Mouse (Mus musculus): ENCODE data around the gene Ddah1.

Ddah1 gene

GRCm38 (mm10) chr3:145817276-145817675 lies 58.8 kb downstream of the Ddah1 start:
- DNase-seq (ENCODE audit: low spot score), result no peak

- DNase-seq (ENCODE audit: low spot score), result no peak
These were observed 62.0 kb downstream of the Ddah1 start for GRCm38 (mm10) chr3:145820439-145820838.

GRCm38 (mm10) chr3:145820938-145821337 lies 62.5 kb downstream of the Ddah1 start:
- no peak for DNase-seq (ENCODE audit: low spot score)

GRCm38 (mm10) chr3:145822201-145822600 lies 63.7 kb downstream of the Ddah1 start:
- DNase-seq (ENCODE audit: low spot score), result no peak

- DNase-seq (ENCODE audit: low spot score), result no peak
These were observed 65.2 kb downstream of the Ddah1 start for GRCm38 (mm10) chr3:145823661-145824060.

- no peak for DNase-seq (ENCODE audit: low spot score)
These were observed 67.1 kb downstream of the Ddah1 start for GRCm38 (mm10) chr3:145825416-145826055.

GRCm38 (mm10) chr3:145827191-145828045 lies 68.9 kb downstream of the Ddah1 start:
- peak; percentile 54 for DNase-seq (ENCODE audit: low spot score)

GRCm38 (mm10) chr3:145828906-145829305 lies 70.4 kb downstream of the Ddah1 start:
- DNase-seq (ENCODE audit: low spot score), result no peak

GRCm38 (mm10) chr3:145833948-145834538 lies 75.6 kb downstream of the Ddah1 start:
- peak; percentile 9 for DNase-seq (ENCODE audit: low spot score)

GRCm38 (mm10) chr3:145838281-145838680 lies 79.8 kb downstream of the Ddah1 start:
- no peak for DNase-seq (ENCODE audit: low spot score)

- DNase-seq (ENCODE audit: low spot score), result no peak
These were observed 83.7 kb downstream of the Ddah1 start for GRCm38 (mm10) chr3:145841961-145842710.

- DNase-seq (ENCODE audit: low spot score), result no peak
These were observed 85.4 kb downstream of the Ddah1 start for GRCm38 (mm10) chr3:145843836-145844235.

GRCm38 (mm10) chr3:145844891-145845290 lies 86.4 kb downstream of the Ddah1 start:
- DNase-seq (ENCODE audit: low spot score), result no peak

GRCm38 (mm10) chr3:145846255-145846654 lies 87.8 kb downstream of the Ddah1 start:
- no peak for DNase-seq (ENCODE audit: low spot score)

- DNase-seq (ENCODE audit: low spot score), result no peak
These were observed 93.6 kb downstream of the Ddah1 start for GRCm38 (mm10) chr3:145852041-145852440.

- no peak for DNase-seq (ENCODE audit: low spot score)
These were observed 94.3 kb downstream of the Ddah1 start for GRCm38 (mm10) chr3:145852800-145853199.

GRCm38 (mm10) chr3:145853713-145854112 lies 95.2 kb downstream of the Ddah1 start:
- no peak for DNase-seq (ENCODE audit: low spot score)

GRCm38 (mm10) chr3:145854427-145854826 lies 96.0 kb downstream of the Ddah1 start:
- DNase-seq (ENCODE audit: low spot score), result no peak

GRCm38 (mm10) chr3:145855299-145855698 lies 96.8 kb downstream of the Ddah1 start:
- no peak for DNase-seq (ENCODE audit: low spot score)

- DNase-seq (ENCODE audit: low spot score), result no peak
These were observed 99.9 kb downstream of the Ddah1 start for GRCm38 (mm10) chr3:145858388-145858787.

GRCm38 (mm10) chr3:145862521-145862920 lies 104.0 kb downstream of the Ddah1 start:
- no peak for DNase-seq (ENCODE audit: low spot score)

GRCm38 (mm10) chr3:145864033-145864712 lies 105.7 kb downstream of the Ddah1 start:
- no peak for DNase-seq (ENCODE audit: low spot score)

All from lung, postnatal 25 days (tissue).